Mouse (Mus musculus): Measurements from ENCODE around the gene Kif3c. TPM values are rescaled to one million over a fixed set of nuclear protein-coding genes. Genes with fewer than 3 reads are reported as not detected.
A peak's percentile ranks its signal among the peaks of the same experiment; 100 is the strongest.

Gene Kif3c
- polyA plus RNA-seq, 1 experiment from 2014 or later = 8.5 TPM

GRCm38 (mm10) chr12:3352216-3352615 lies 12.7 kb upstream of the Kif3c start:
- no peak for DNase-seq (ENCODE audit: low spot score)
- Histone ChIP-seq H3K9me3 (no peaks in the 10 kb centered on the region), H3K4me3 (no peak overlapping the region), H3K27ac (no peak overlapping the region), H3K36me3 (no peaks in the 10 kb centered on the region), H3K4me1 (no peaks in the 10 kb centered on the region), H3K27me3 (ENCODE audit: insufficient read depth, poor library complexity, severe bottlenecking) (no peaks in the 10 kb centered on the region)
- WGBS = 84% methylated on average over 6 of the region's 6 CpGs

- Histone ChIP-seq H3K4me1 (no peaks in the 10 kb centered on the region), H3K27ac (no peak overlapping the region), H3K9me3 (no peaks in the 10 kb centered on the region), H3K4me3 (no peak overlapping the region), H3K36me3 (no peaks in the 10 kb centered on the region), H3K27me3 (ENCODE audit: insufficient read depth, poor library complexity, severe bottlenecking) (no peaks in the 10 kb centered on the region)
- DNase-seq (ENCODE audit: low spot score) = no peak
- WGBS = 81% methylated on average over 8 of the region's 8 CpGs
These were observed 9.9 kb upstream of the Kif3c start for GRCm38 (mm10) chr12:3355068-3355467.

- Histone ChIP-seq H3K27ac (no peak overlapping the region), H3K27me3 (ENCODE audit: insufficient read depth, poor library complexity, severe bottlenecking) (no peaks in the 10 kb centered on the region), H3K4me1 (no peaks in the 10 kb centered on the region), H3K4me3 (peak overlapping the region; percentile 44), H3K9me3 (no peaks in the 10 kb centered on the region), H3K36me3 (no peaks in the 10 kb centered on the region)
- no peak for DNase-seq (ENCODE audit: low spot score)
- WGBS = 46% methylated on average over 16 of the region's 16 CpGs
These were observed 8.1 kb upstream of the Kif3c start for GRCm38 (mm10) chr12:3356824-3357223.

- no peak overlapping the region for H3K4me3 ChIP-seq
- 25% methylated on average over 3 of the region's 3 CpGs for WGBS
- no peaks in the 10 kb centered on the region for H3K36me3 ChIP-seq
- H3K27ac ChIP-seq = no peak overlapping the region
- H3K9me3 ChIP-seq = no peaks in the 10 kb centered on the region
- H3K4me1 ChIP-seq = no peaks in the 10 kb centered on the region
- H3K27me3 ChIP-seq (ENCODE audit: insufficient read depth, poor library complexity, severe bottlenecking) = no peaks in the 10 kb centered on the region
- no peak for DNase-seq (ENCODE audit: low spot score)
These were observed 5.6 kb upstream of the Kif3c start for GRCm38 (mm10) chr12:3359302-3359701.

GRCm38 (mm10) chr12:3360043-3360442 lies 4.9 kb upstream of the Kif3c start:
- H3K36me3 ChIP-seq = no peaks in the 10 kb centered on the region
- H3K4me3 ChIP-seq = no peak overlapping the region
- WGBS = 85% methylated on average over 2 of the region's 2 CpGs
- no peaks in the 10 kb centered on the region for H3K4me1 ChIP-seq
- no peak overlapping the region for H3K27ac ChIP-seq
- H3K27me3 ChIP-seq (ENCODE audit: insufficient read depth, poor library complexity, severe bottlenecking) = no peaks in the 10 kb centered on the region
- no peak for DNase-seq (ENCODE audit: low spot score)
- H3K9me3 ChIP-seq = no peaks in the 10 kb centered on the region

GRCm38 (mm10) chr12:3364076-3364475 lies 856 bp upstream of the Kif3c start:
- H3K27me3 ChIP-seq (ENCODE audit: insufficient read depth, poor library complexity, severe bottlenecking) = peaks cover 12% of the 10 kb centered on the region; the same call in 1 of the 2 replicates
- H3K4me3 ChIP-seq = no peak overlapping the region
- H3K27ac ChIP-seq = 0 out of 2 replicates have a peak overlapping the region, but pooled peaks have one; percentile 87
- no peak for DNase-seq (ENCODE audit: low spot score)
- H3K9me3 ChIP-seq = no peaks in the 10 kb centered on the region
- H3K4me1 ChIP-seq = peaks cover 15% of the 10 kb centered on the region
- 89% methylated on average over 5 of the region's 5 CpGs for WGBS
- H3K36me3 ChIP-seq = peaks cover 12% of the 10 kb centered on the region; the same call in 1 of the 2 replicates

GRCm38 (mm10) chr12:3365449-3366189 lies 687 bp downstream of the Kif3c start:
- Histone ChIP-seq H3K27me3 (ENCODE audit: insufficient read depth, poor library complexity, severe bottlenecking) (peaks cover 12% of the 10 kb centered on the region; the same call in 1 of the 2 replicates), H3K9me3 (no peaks in the 10 kb centered on the region), H3K4me3 (peak overlapping the region; percentile 75), H3K36me3 (peaks cover 12% of the 10 kb centered on the region; the same call in 1 of the 2 replicates), H3K27ac (peak overlapping the region; percentile 87), H3K4me1 (peaks cover 17% of the 10 kb centered on the region)
- WGBS = 3% methylated on average over 31 of the region's 31 CpGs
- DNase-seq (ENCODE audit: low spot score) = no peak

GRCm38 (mm10) chr12:3366190-3366956 lies 1.4 kb downstream of the Kif3c start:
- H3K36me3 ChIP-seq = peaks cover 12% of the 10 kb centered on the region; the same call in 1 of the 2 replicates
- no peaks in the 10 kb centered on the region for H3K9me3 ChIP-seq
- peaks cover 25% of the 10 kb centered on the region for H3K4me1 ChIP-seq
- no peak for DNase-seq (ENCODE audit: low spot score)
- peak overlapping the region; percentile 87; the same call in 1 of the 2 replicates for H3K27ac ChIP-seq
- peak overlapping the region; percentile 75 for H3K4me3 ChIP-seq
- peaks cover 12% of the 10 kb centered on the region; the same call in 1 of the 2 replicates for H3K27me3 ChIP-seq (ENCODE audit: insufficient read depth, poor library complexity, severe bottlenecking)
- 60% methylated on average over 22 of the region's 22 CpGs for WGBS

GRCm38 (mm10) chr12:3366957-3367260 lies 2.0 kb downstream of the Kif3c start:
- peaks cover 30% of the 10 kb centered on the region for H3K4me1 ChIP-seq
- peaks cover 12% of the 10 kb centered on the region; the same call in 1 of the 2 replicates for H3K27me3 ChIP-seq (ENCODE audit: insufficient read depth, poor library complexity, severe bottlenecking)
- WGBS = 95% methylated on average over 14 of the region's 14 CpGs
- H3K4me3 ChIP-seq = no peak overlapping the region
- H3K9me3 ChIP-seq = no peaks in the 10 kb centered on the region
- peaks cover 12% of the 10 kb centered on the region; the same call in 1 of the 2 replicates for H3K36me3 ChIP-seq
- no peak overlapping the region for H3K27ac ChIP-seq
- no peak for DNase-seq (ENCODE audit: low spot score)

- Histone ChIP-seq H3K36me3 (peaks cover 12% of the 10 kb centered on the region; the same call in 1 of the 2 replicates), H3K9me3 (no peaks in the 10 kb centered on the region), H3K4me3 (no peak overlapping the region), H3K27ac (no peak overlapping the region), H3K27me3 (ENCODE audit: insufficient read depth, poor library complexity, severe bottlenecking) (peaks cover 12% of the 10 kb centered on the region; the same call in 1 of the 2 replicates), H3K4me1 (peaks cover 31% of the 10 kb centered on the region)
- no peak for DNase-seq (ENCODE audit: low spot score)
- 57% methylated on average over 3 of the region's 3 CpGs for WGBS
These were observed 3.8 kb downstream of the Kif3c start for GRCm38 (mm10) chr12:3368771-3369170.

GRCm38 (mm10) chr12:3370979-3371925 lies 6.3 kb downstream of the Kif3c start:
- DNase-seq (ENCODE audit: low spot score) = no peak
- H3K9me3 ChIP-seq = no peaks in the 10 kb centered on the region
- peaks cover 10% of the 10 kb centered on the region; the same call in 1 of the 2 replicates for H3K27me3 ChIP-seq (ENCODE audit: insufficient read depth, poor library complexity, severe bottlenecking)
- peaks cover 24% of the 10 kb centered on the region for H3K4me1 ChIP-seq
- WGBS = 18% methylated on average over 11 of the region's 11 CpGs
- H3K36me3 ChIP-seq = peaks cover 12% of the 10 kb centered on the region; the same call in 1 of the 2 replicates
- H3K27ac ChIP-seq = no peak overlapping the region
- H3K4me3 ChIP-seq = peak overlapping the region; percentile 13

- WGBS = 60% methylated on average over 3 of the region's 3 CpGs
- Histone ChIP-seq H3K4me1 (peaks cover 23% of the 10 kb centered on the region), H3K9me3 (no peaks in the 10 kb centered on the region), H3K36me3 (peaks cover 8% of the 10 kb centered on the region; the same call in 1 of the 2 replicates), H3K4me3 (no peak overlapping the region), H3K27ac (no peak overlapping the region), H3K27me3 (ENCODE audit: insufficient read depth, poor library complexity, severe bottlenecking) (peaks cover 3% of the 10 kb centered on the region; the same call in 1 of the 2 replicates)
- DNase-seq (ENCODE audit: low spot score) = no peak
These were observed 7.1 kb downstream of the Kif3c start for GRCm38 (mm10) chr12:3371991-3372390.

All from heart, embryonic 10.5 days (tissue).